Mouse (Mus musculus) lung, postnatal 0 days (tissue): ENCODE results near the gene Bach2. TPM values are rescaled to one million over a fixed set of nuclear protein-coding genes. Genes with fewer than 3 reads are reported as not detected.

ENCODE experiments used
- ATAC-seq: fragments of 200-750 bp; cut with Nextera tagmentation; 2 replicates; pipeline ENCODE4 v1.8.0; 2017; ENCODE audit warnings: moderate library complexity
- DNase-seq: peaks from one replicate; pipeline ENCODE4 v3.0.0-alpha.2; 2016; ENCODE audit warnings: low spot score
- H3K27ac ChIP-seq: fragments of 300-500 bp; sonication (generic); 2 replicates; pipeline ENCODE4 v1.5.1; 2014; ENCODE audit warnings: antibody characterized with exemption, mild to moderate bottlenecking, low read length, mixed read lengths
- H3K27me3 ChIP-seq: fragments of 300-500 bp; sonication (generic); replicated peaks from 2 replicates; pipeline ENCODE4 v1.6.1; 2014; ENCODE audit warnings: low read length, mixed read lengths; ENCODE audit not compliant: insufficient read depth
- H3K36me3 ChIP-seq: fragments of 300-500 bp; sonication (generic); 2 replicates; pipeline ENCODE4 v1.6.1; 2014; ENCODE audit warnings: low read length, mixed read lengths; ENCODE audit not compliant: insufficient read depth
- H3K4me1 ChIP-seq: fragments of 300-500 bp; sonication (generic); 2 replicates; pipeline ENCODE4 v1.6.1; 2014; ENCODE audit warnings: antibody characterized with exemption, low read depth, low read length, mixed read lengths; ENCODE audit not compliant: insufficient read depth
- H3K4me2 ChIP-seq: fragments of 300-500 bp; sonication (generic); replicated peaks from 2 replicates; pipeline ENCODE4 v1.6.1; 2014; ENCODE audit warnings: low read depth, mild to moderate bottlenecking, low read length, moderate library complexity, mixed read lengths
- H3K4me3 ChIP-seq: fragments of 300-500 bp; sonication (generic); 2 replicates; pipeline ENCODE4 v1.5.1; 2014; ENCODE audit warnings: low read depth, low read length
- H3K9ac ChIP-seq: fragments of 300-500 bp; sonication (generic); replicated peaks from 2 replicates; pipeline ENCODE4 v1.6.1; 2014; ENCODE audit warnings: low read depth, mild to moderate bottlenecking
- H3K9me3 ChIP-seq: fragments of 300-500 bp; sonication (generic); 2 replicates; pipeline ENCODE4 v1.6.1; 2016; ENCODE audit warnings: low read length, mixed read lengths
- CTCF ChIP-seq: IDR thresholded peaks from 2 replicates; pipeline ENCODE4 v1.5.1; 2016; ENCODE audit warnings: antibody characterized with exemption, mild to moderate bottlenecking
- EP300 ChIP-seq: IDR thresholded peaks from 2 replicates; pipeline ENCODE4 v1.6.1; 2016; ENCODE audit warnings: antibody characterized with exemption, mild to moderate bottlenecking, control low read depth
- WGBS: fragments of 180-500 bp; shearing (Covaris S2); extraction: QIAGEN DNeasy Blood & Tissue Kit; methylation state at CpG from one replicate; pipeline ENCODE4 v1.1.7; 2014; 5-methylcytosine and 5-hydroxymethylcytosine counted together
- polyA plus RNA-seq: library from polyadenylated mRNA; unstranded; fragments of >200 nt; fragmentation: Nextera tagmentation; extraction: Ambion mirVana; gene quantifications from 2 replicates; pipeline ENCODE4 v1.2.1, GENCODE M21; 2015

Bach2 gene
- polyA plus RNA-seq, 1 experiment from 2014 or later: 8.8 TPM

DNA sequence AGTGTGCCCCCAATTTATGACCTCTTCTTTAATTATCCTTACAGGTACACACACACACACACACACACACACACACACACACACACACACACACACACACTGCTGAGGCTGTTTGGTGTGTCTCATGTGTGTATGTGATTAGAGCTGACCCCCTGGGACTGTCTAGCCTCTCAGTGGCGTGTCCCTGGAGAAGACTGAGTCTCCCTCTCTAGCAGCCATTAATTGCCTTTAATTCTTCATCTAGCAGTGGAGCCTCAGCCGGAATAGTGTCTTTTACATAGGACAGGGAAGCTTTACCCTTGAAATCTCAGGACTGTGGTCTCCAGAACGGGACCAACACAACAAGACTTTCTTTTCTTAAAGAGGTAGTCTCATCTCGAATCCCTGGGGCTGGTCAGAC lies 22.3 kb downstream of the Bach2 start:
- TF ChIP-seq CTCF (no peak), EP300 (no peak)
- H3K4me2 ChIP-seq: no peak overlapping the region
- no peak overlapping the region for H3K27ac ChIP-seq
- ATAC-seq: no peak
- WGBS: 73% methylated on average over 4 of the region's 4 CpGs
- H3K4me3 ChIP-seq: no peak overlapping the region
- H3K9me3 ChIP-seq: no peaks in the 10 kb centered on the region
- DNase-seq: no peak
- H3K27me3 ChIP-seq: no peaks in the 10 kb centered on the region
- no peaks in the 10 kb centered on the region for H3K36me3 ChIP-seq
- no peak overlapping the region for H3K9ac ChIP-seq
- H3K4me1 ChIP-seq: 0 out of 2 replicates have a peak, but pooled peaks cover 6% of the 10 kb centered on the region

DNA sequence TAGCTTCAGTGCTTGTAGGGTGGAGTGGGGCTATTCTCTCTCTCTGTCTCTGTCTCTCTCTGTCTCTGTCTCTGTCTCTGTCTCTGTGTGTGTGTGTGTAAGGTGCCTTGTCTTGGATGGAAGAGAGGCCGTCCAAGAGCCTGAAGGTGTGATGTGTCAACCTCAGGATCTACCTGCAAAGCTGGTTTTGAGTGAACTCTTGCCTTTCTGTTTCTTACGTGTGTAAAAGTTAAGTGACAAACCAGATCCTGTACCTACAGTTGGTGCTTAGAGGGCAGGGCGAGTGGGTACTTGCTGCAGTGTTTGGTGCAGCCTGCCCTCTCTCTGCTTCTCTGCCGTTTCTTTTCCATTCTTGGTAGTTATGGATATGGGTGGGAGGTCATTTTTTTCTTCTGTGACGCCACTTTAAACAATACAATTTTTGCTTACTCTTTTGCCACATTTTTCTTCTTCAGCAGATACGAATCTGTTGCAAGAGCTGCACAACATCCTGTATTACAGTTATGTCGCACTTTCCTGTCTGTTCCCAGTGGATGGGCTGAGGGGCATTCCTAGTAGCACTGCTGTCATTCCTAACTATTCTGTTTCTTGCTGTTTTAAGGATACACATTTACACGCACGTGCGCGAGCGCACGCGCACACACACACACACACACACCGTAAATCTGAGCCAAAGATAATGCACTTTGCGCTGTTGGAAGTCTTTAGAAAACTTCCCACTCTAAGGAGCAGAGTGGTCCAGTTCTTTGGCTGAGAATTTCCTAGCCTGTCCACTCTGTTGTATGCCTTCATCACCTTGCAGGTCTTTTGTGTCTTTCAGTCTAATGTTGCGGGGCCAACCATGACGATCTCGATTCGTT lies 24.5 kb downstream of the Bach2 start:
- H3K36me3 ChIP-seq: no peaks in the 10 kb centered on the region
- H3K4me3 ChIP-seq: no peak overlapping the region
- no peaks in the 10 kb centered on the region for H3K27me3 ChIP-seq
- TF ChIP-seq EP300: no peak
- no peak for TF ChIP-seq CTCF
- no peak overlapping the region for H3K27ac ChIP-seq
- no peaks in the 10 kb centered on the region for H3K9me3 ChIP-seq
- peak; percentile 36 for DNase-seq
- no peak overlapping the region for H3K4me2 ChIP-seq
- WGBS: 72% methylated on average over 20 of the region's 20 CpGs
- H3K9ac ChIP-seq: no peak overlapping the region
- 0 out of 2 replicates have a peak, but pooled peaks cover 6% of the 10 kb centered on the region for H3K4me1 ChIP-seq
- no peak for ATAC-seq

DNA sequence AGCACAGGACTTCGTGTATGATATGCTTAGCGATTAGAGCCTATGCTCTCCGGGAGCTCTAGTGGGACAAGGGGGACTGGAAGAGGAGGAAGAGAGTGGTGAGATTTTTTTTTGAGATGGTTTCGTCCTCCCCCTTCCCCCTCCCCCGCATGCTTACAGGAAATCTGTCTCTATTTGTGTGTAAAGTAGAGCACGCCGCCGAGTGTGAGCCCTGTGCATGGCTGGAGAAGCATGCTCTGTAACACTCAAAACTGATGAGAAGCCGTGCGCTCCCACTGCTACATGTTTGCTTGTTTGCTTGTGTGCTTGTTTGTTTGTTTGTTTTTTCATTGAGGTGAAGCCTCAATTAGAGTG lies 25.1 kb downstream of the Bach2 start:
- Histone ChIP-seq H3K27me3 (no peaks in the 10 kb centered on the region), H3K9me3 (no peaks in the 10 kb centered on the region), H3K27ac (no peak overlapping the region), H3K9ac (no peak overlapping the region), H3K4me2 (no peak overlapping the region), H3K4me1 (0 out of 2 replicates have a peak, but pooled peaks cover 6% of the 10 kb centered on the region), H3K4me3 (no peak overlapping the region), H3K36me3 (no peaks in the 10 kb centered on the region)
- ATAC-seq (no peak), DNase-seq (no peak)
- 56% methylated on average over 10 of the region's 10 CpGs for WGBS
- TF ChIP-seq EP300 (no peak), CTCF (no peak)

- no peak overlapping the region for H3K4me3 ChIP-seq
- WGBS: 47% methylated on average over 8 of the region's 8 CpGs
- H3K4me2 ChIP-seq: no peak overlapping the region
- H3K27me3 ChIP-seq: no peaks in the 10 kb centered on the region
- no peaks in the 10 kb centered on the region for H3K9me3 ChIP-seq
- peak; percentile 77 for DNase-seq
- H3K36me3 ChIP-seq: no peaks in the 10 kb centered on the region
- TF ChIP-seq EP300 (no peak), CTCF (peak; percentile 15; the same call in 1 of the 2 replicates)
- H3K27ac ChIP-seq: 0 out of 2 replicates have a peak overlapping the region, but pooled peaks have one; percentile 26
- peak; percentile 88 for ATAC-seq
- 0 out of 2 replicates have a peak, but pooled peaks cover 6% of the 10 kb centered on the region for H3K4me1 ChIP-seq
- no peak overlapping the region for H3K9ac ChIP-seq
Observed at GRCm38 (mm10) chr4:32264892-32265291, 26.3 kb downstream of the Bach2 start.

- no peak for DNase-seq
- WGBS: 58% methylated on average over 6 of the region's 6 CpGs
- TF ChIP-seq CTCF: no peak
- TF ChIP-seq EP300: no peak
- no peak overlapping the region for H3K27ac ChIP-seq
- H3K4me2 ChIP-seq: no peak overlapping the region
- H3K27me3 ChIP-seq: no peaks in the 10 kb centered on the region
- no peak for ATAC-seq
- H3K9me3 ChIP-seq: no peaks in the 10 kb centered on the region
- no peaks in the 10 kb centered on the region for H3K36me3 ChIP-seq
- H3K4me1 ChIP-seq: 0 out of 2 replicates have a peak, but pooled peaks cover 6% of the 10 kb centered on the region
- no peak overlapping the region for H3K9ac ChIP-seq
- no peak overlapping the region for H3K4me3 ChIP-seq
Observed at GRCm38 (mm10) chr4:32266731-32267130, 28.1 kb downstream of the Bach2 start.

GRCm38 (mm10) chr4:32268042-32268441 lies 29.4 kb downstream of the Bach2 start:
- Histone ChIP-seq H3K9me3 (no peaks in the 10 kb centered on the region), H3K4me3 (no peak overlapping the region), H3K27me3 (no peaks in the 10 kb centered on the region), H3K27ac (no peak overlapping the region), H3K4me2 (no peak overlapping the region), H3K4me1 (0 out of 2 replicates have a peak, but pooled peaks cover 6% of the 10 kb centered on the region), H3K36me3 (no peaks in the 10 kb centered on the region), H3K9ac (no peak overlapping the region)
- DNase-seq (no peak), ATAC-seq (no peak)
- TF ChIP-seq CTCF (no peak), EP300 (no peak)
- WGBS: 90% methylated on average over 1 of the region's 1 CpGs
